Mouse (Mus musculus) adrenal gland (tissue): ENCODE data around the gene Erich6.
"Not testable (repeated sequence)": the region's sequence is repeated elsewhere in the genome, so short reads cannot be mapped to it uniquely, and the experiment has no call there.

Source experiments
- intact Hi-C: fragments of 180-260 bp; cut with DNase I; formaldehyde crosslinking; loops from one replicate; pipeline ENCODE4 v1.15.1; 2025

Gene Erich6

GRCm38 (mm10) chr3:58647179-58647578 is 10.2 kb upstream of the Erich6 start:
- intact Hi-C loops, result no loop called here

GRCm38 (mm10) chr3:58646180-58646579 is 9.2 kb upstream of the Erich6 start:
- intact Hi-C loops, result no loop called here

- intact Hi-C loops, result loop anchor here (5.0 kb wide), 1 partner anchor 104 kb away; the partner anchor contains the start of genes Eif2a and Serp1
Observed at GRCm38 (mm10) chr3:58631693-58632092, 5.3 kb downstream of the Erich6 start.

- intact Hi-C loops, result no loop called here
Observed at GRCm38 (mm10) chr3:58624981-58625380, 12.0 kb downstream of the Erich6 start.

- intact Hi-C loops, result no loop called here
Observed at GRCm38 (mm10) chr3:58622665-58623394, 14.2 kb downstream of the Erich6 start.

GRCm38 (mm10) chr3:58621066-58621465 is 15.9 kb downstream of the Erich6 start:
- intact Hi-C loops, result no loop called here

GRCm38 (mm10) chr3:58609985-58610384 is 27.0 kb downstream of the Erich6 start:
- intact Hi-C loops, result no loop called here

- intact Hi-C loops, result no loop called here
Observed at GRCm38 (mm10) chr3:58608506-58608905, 28.5 kb downstream of the Erich6 start.

- intact Hi-C loops, result no loop called here
Observed at GRCm38 (mm10) chr3:58593623-58594022, 43.4 kb downstream of the Erich6 start.

- intact Hi-C loops, result not testable (repeated sequence)
Observed at GRCm38 (mm10) chr3:58592666-58593065, 44.3 kb downstream of the Erich6 start.

- intact Hi-C loops, result not testable (repeated sequence)
Observed at GRCm38 (mm10) chr3:58590544-58590943, 46.5 kb downstream of the Erich6 start.

- intact Hi-C loops, result loop anchor here (5.0 kb wide), 1 partner anchor 56 kb away; the partner anchor contains the start of genes Eif2a and Serp1
Observed at GRCm38 (mm10) chr3:58582788-58583426, 54.1 kb downstream of the Erich6 start.

GRCm38 (mm10) chr3:58582297-58582696 is 54.7 kb downstream of the Erich6 start:
- intact Hi-C loops, result loop anchor here (5.0 kb wide), 1 partner anchor 55 kb away; the partner anchor contains the start of genes Eif2a and Serp1

- intact Hi-C loops, result loop anchor here (5.0 kb wide), 1 partner anchor 54 kb away; the partner anchor contains the start of genes Eif2a and Serp1
Observed at GRCm38 (mm10) chr3:58581530-58581929, 55.5 kb downstream of the Erich6 start.

GRCm38 (mm10) chr3:58577506-58578050 is 59.4 kb downstream of the Erich6 start:
- intact Hi-C loops, result loop anchor here (5.0 kb wide), 1 partner anchor 160 kb away; no protein-coding TSS in a partner anchor

GRCm38 (mm10) chr3:58577067-58577503 is 59.9 kb downstream of the Erich6 start:
- intact Hi-C loops, result loop anchor here (5.0 kb wide), 1 partner anchor 160 kb away; no protein-coding TSS in a partner anchor

- intact Hi-C loops, result loop anchor here (5.0 kb wide), 1 partner anchor 159 kb away; no protein-coding TSS in a partner anchor
Observed at GRCm38 (mm10) chr3:58576137-58577066, 60.6 kb downstream of the Erich6 start, which contains the start of gene Selenot. Gene Selenot, plus strand, starts transcription at chr3:58576636.

GRCm38 (mm10) chr3:58570821-58571220 is 66.2 kb downstream of the Erich6 start:
- intact Hi-C loops, result no loop called here
